Mouse (Mus musculus) MEL (cell line): ENCODE measurements around the gene Aplf. TPM values are rescaled to one million over a fixed set of nuclear protein-coding genes. Genes with fewer than 3 reads are reported as not detected.

Experiments
- DNase-seq: peaks from one replicate; pipeline ENCODE4 v3.0.0; 2011; ENCODE audit warnings: low read depth, low spot score
- H3K27ac ChIP-seq: 2 replicates; pipeline ENCODE4 v1.5.1; 2012; ENCODE audit warnings: low read depth, mild to moderate bottlenecking, control low read depth, low read length, moderate library complexity; ENCODE audit not compliant: control insufficient read depth
- H3K27me3 ChIP-seq, 2 experiments: fragments of 150-350 bp in 1 of 2; sonication (generic) in 1 of 2; 2 replicates each; pipeline ENCODE4 v1.6.1; 2012; ENCODE audit warnings: low read length in 2 of 2, mild to moderate bottlenecking in 2 of 2, improper control_type of control experiment in 1 of 2, moderate library complexity in 1 of 2; ENCODE audit not compliant: insufficient read depth in 2 of 2, control insufficient read depth in 1 of 2
- H3K36me3 ChIP-seq, 2 experiments: 2 replicates each; pipeline ENCODE4 v1.6.1; 2012 to 2014; ENCODE audit warnings: low read length in 2 of 2, improper control_type of control experiment in 1 of 2, inconsistent platforms in 1 of 2, mild to moderate bottlenecking in 1 of 2; ENCODE audit not compliant: insufficient read depth in 2 of 2, control insufficient read depth in 1 of 2
- H3K4me1 ChIP-seq, 2 experiments: fragments of 150-350 bp in 1 of 2; sonication (generic) in 1 of 2; 2 replicates each; pipeline ENCODE4 v1.6.1; 2012; ENCODE audit warnings: low read length in 2 of 2, improper control_type of control experiment in 1 of 2, mild to moderate bottlenecking in 1 of 2; ENCODE audit not compliant: insufficient read depth in 2 of 2, control insufficient read depth in 1 of 2
- H3K4me3 ChIP-seq, 2 experiments: fragments of 150-350 bp in 1 of 2; sonication (generic) in 1 of 2; 2 replicates each; pipeline ENCODE4 v1.5.1; 2012; ENCODE audit warnings: low read depth in 2 of 2, low read length in 2 of 2, mild to moderate bottlenecking in 2 of 2, moderate library complexity in 2 of 2, control low read depth in 1 of 2, improper control_type of control experiment in 1 of 2; ENCODE audit not compliant: control insufficient read depth in 1 of 2, insufficient read depth in 1 of 2
- H3K79me2 ChIP-seq: 2 replicates; pipeline ENCODE4 v1.6.1; 2012; ENCODE audit warnings: mild to moderate bottlenecking, low read length, moderate library complexity; ENCODE audit not compliant: control insufficient read depth, poor library complexity, insufficient read depth
- H3K9ac ChIP-seq: 2 replicates; pipeline ENCODE4 v1.6.1; 2012; ENCODE audit warnings: low read depth, mild to moderate bottlenecking, control low read depth, low read length, moderate library complexity; ENCODE audit not compliant: control insufficient read depth, poor library complexity, severe bottlenecking
- H3K9me3 ChIP-seq: fragments of 150-350 bp; sonication (generic); replicated peaks from 2 replicates; pipeline ENCODE4 v1.6.1; 2012; ENCODE audit warnings: mild to moderate bottlenecking, low read length, improper control_type of control experiment, moderate library complexity; ENCODE audit not compliant: insufficient read depth
- BHLHE40 ChIP-seq: IDR thresholded peaks from 2 replicates; pipeline ENCODE4 v1.6.1; 2012; ENCODE audit warnings: low read depth, mild to moderate bottlenecking, inconsistent platforms, low read length, improper control_type of control experiment, borderline replicate concordance
- CHD2 ChIP-seq: IDR thresholded peaks from 2 replicates; pipeline ENCODE4 v1.6.1; 2011; ENCODE audit warnings: low read length, improper control_type of control experiment
- CTCF ChIP-seq, 3 experiments: IDR thresholded peaks in 2 of 3; conservative IDR thresholded peaks in 1 of 3; 2 replicates each; pipeline ENCODE4 v1.5.1; 2011 to 2012; ENCODE audit warnings: low read length in 3 of 3, low read depth in 2 of 3, mild to moderate bottlenecking in 2 of 3, improper control_type of control experiment in 1 of 3, inconsistent platforms in 1 of 3, mixed read lengths in 1 of 3, moderate library complexity in 1 of 3; ENCODE audit not compliant: control insufficient read depth in 1 of 3, insufficient read depth in 1 of 3, poor library complexity in 1 of 3, severe bottlenecking in 1 of 3
- E2F4 ChIP-seq: IDR thresholded peaks from 2 replicates; pipeline ENCODE4 v1.6.1; 2011; ENCODE audit warnings: low read depth, low read length, improper control_type of control experiment, borderline replicate concordance
- ELF1 ChIP-seq: IDR thresholded peaks from 2 replicates; pipeline ENCODE4 v1.6.1; 2014; ENCODE audit warnings: low read depth, mild to moderate bottlenecking, inconsistent platforms, low read length, improper control_type of control experiment, moderate library complexity
- EP300 ChIP-seq, 2 experiments: IDR thresholded peaks; 2 replicates each; pipeline ENCODE4 v1.6.1; 2011; ENCODE audit warnings: improper control_type of control experiment in 2 of 2, low read length in 2 of 2, low read depth in 1 of 2, mild to moderate bottlenecking in 1 of 2
- ETS1 ChIP-seq: IDR thresholded peaks from 2 replicates; pipeline ENCODE4 v1.6.1; 2012; ENCODE audit warnings: low read depth, mild to moderate bottlenecking, inconsistent platforms, low read length, improper control_type of control experiment, moderate library complexity
- GABPA ChIP-seq: IDR thresholded peaks from 2 replicates; pipeline ENCODE4 v1.6.1; 2012; ENCODE audit warnings: low read depth, mild to moderate bottlenecking, inconsistent platforms, low read length, improper control_type of control experiment, moderate library complexity
- GATA1 ChIP-seq: IDR thresholded peaks from 2 replicates; pipeline ENCODE4 v1.6.1; 2011; ENCODE audit warnings: low read depth, low read length, improper control_type of control experiment
- JUND ChIP-seq: IDR thresholded peaks from 2 replicates; pipeline ENCODE4 v1.6.1; 2011; ENCODE audit warnings: low read depth, mild to moderate bottlenecking, improper control_type of control experiment, low read length
- KAT2A ChIP-seq: conservative IDR thresholded peaks from 2 replicates; pipeline ENCODE4 v1.6.1; 2012; ENCODE audit warnings: low read depth, low read length, improper control_type of control experiment, inconsistent platforms
- MAFK ChIP-seq: IDR thresholded peaks from 2 replicates; pipeline ENCODE4 v1.6.1; 2011; ENCODE audit warnings: low read depth, mild to moderate bottlenecking, low read length, improper control_type of control experiment, borderline replicate concordance
- MAX ChIP-seq: IDR thresholded peaks from 2 replicates; pipeline ENCODE4 v1.6.1; 2011; ENCODE audit warnings: low read length, improper control_type of control experiment
- MAZ ChIP-seq: IDR thresholded peaks from 2 replicates; pipeline ENCODE4 v1.6.1; 2012; ENCODE audit warnings: low read depth, mild to moderate bottlenecking, inconsistent platforms, low read length, improper control_type of control experiment
- MEF2A ChIP-seq: IDR thresholded peaks from 2 replicates; pipeline ENCODE4 v1.6.1; 2014; ENCODE audit warnings: low read depth, mild to moderate bottlenecking, inconsistent platforms, low read length, improper control_type of control experiment; ENCODE audit not compliant: poor library complexity, insufficient replicate concordance, severe bottlenecking; ENCODE audit errors: extremely low read depth
- MYC ChIP-seq: IDR thresholded peaks from 2 replicates; pipeline ENCODE4 v1.6.1; 2011; ENCODE audit warnings: low read depth, mild to moderate bottlenecking, low read length, improper control_type of control experiment, moderate library complexity
- NRF1 ChIP-seq: IDR thresholded peaks from 2 replicates; pipeline ENCODE4 v1.6.1; 2014; ENCODE audit warnings: low read depth, mild to moderate bottlenecking, inconsistent platforms, low read length, improper control_type of control experiment, moderate library complexity; ENCODE audit not compliant: poor library complexity, insufficient read depth, severe bottlenecking
- POLR2A ChIP-seq, 2 experiments: IDR thresholded peaks; 2 replicates each; pipeline ENCODE4 v1.6.1; 2011 to 2012; ENCODE audit warnings: low read length in 2 of 2, mild to moderate bottlenecking in 2 of 2, control low read depth in 1 of 2, improper control_type of control experiment in 1 of 2, low read depth in 1 of 2, moderate library complexity in 1 of 2; ENCODE audit not compliant: control insufficient read depth in 1 of 2, insufficient read depth in 1 of 2, poor library complexity in 1 of 2
- POLR2AphosphoS2 ChIP-seq: IDR thresholded peaks from 2 replicates; pipeline ENCODE4 v1.6.1; 2011; ENCODE audit warnings: low read length, improper control_type of control experiment
- POLR2AphosphoS5 ChIP-seq: IDR thresholded peaks from 2 replicates; pipeline ENCODE4 v1.6.1; 2012; ENCODE audit warnings: low read depth, borderline replicate concordance, mild to moderate bottlenecking, inconsistent platforms, low read length, moderate library complexity, mixed read lengths
- RAD21 ChIP-seq: IDR thresholded peaks from 2 replicates; pipeline ENCODE4 v1.6.1; 2011; ENCODE audit warnings: mild to moderate bottlenecking, low read depth, low read length, improper control_type of control experiment
- RCOR1 ChIP-seq: IDR thresholded peaks from 2 replicates; pipeline ENCODE4 v1.6.1; 2012; ENCODE audit warnings: low read depth, mild to moderate bottlenecking, inconsistent platforms, low read length, improper control_type of control experiment
- SIN3A ChIP-seq: IDR thresholded peaks from 2 replicates; pipeline ENCODE4 v1.6.1; 2012; ENCODE audit warnings: low read length, improper control_type of control experiment, inconsistent platforms
- SMC3 ChIP-seq: IDR thresholded peaks from 2 replicates; pipeline ENCODE4 v1.6.1; 2011; ENCODE audit warnings: low read depth, low read length, improper control_type of control experiment
- TBP ChIP-seq: IDR thresholded peaks from 2 replicates; pipeline ENCODE4 v1.8.0; 2011; ENCODE audit warnings: low read depth, low read length, improper control_type of control experiment
- TCF12 ChIP-seq: IDR thresholded peaks from 2 replicates; pipeline ENCODE4 v1.6.1; 2014; ENCODE audit warnings: low read depth, mild to moderate bottlenecking, inconsistent platforms, low read length, improper control_type of control experiment, moderate library complexity
- UBTF ChIP-seq: IDR thresholded peaks from 2 replicates; pipeline ENCODE4 v1.6.1; 2012; ENCODE audit warnings: low read depth, mild to moderate bottlenecking, inconsistent platforms, low read length, improper control_type of control experiment, moderate library complexity, borderline replicate concordance; ENCODE audit not compliant: insufficient read depth
- USF1 ChIP-seq: IDR thresholded peaks from 2 replicates; pipeline ENCODE4 v1.6.1; 2014; ENCODE audit warnings: low read depth, mild to moderate bottlenecking, inconsistent platforms, low read length, improper control_type of control experiment, moderate library complexity
- USF2 ChIP-seq, 2 experiments: IDR thresholded peaks; 2 replicates each; pipeline ENCODE4 v1.6.1; 2011 to 2012; ENCODE audit warnings: improper control_type of control experiment in 2 of 2, low read length in 2 of 2, borderline replicate concordance in 1 of 2, inconsistent platforms in 1 of 2, low read depth in 1 of 2, mild to moderate bottlenecking in 1 of 2; ENCODE audit not compliant: insufficient read depth in 1 of 2
- ZC3H11A ChIP-seq: IDR thresholded peaks from 2 replicates; pipeline ENCODE4 v1.6.1; 2012; ENCODE audit warnings: low read depth, mild to moderate bottlenecking, inconsistent platforms, low read length, improper control_type of control experiment
- ZKSCAN1 ChIP-seq: IDR thresholded peaks from 2 replicates; pipeline ENCODE4 v1.6.1; 2012; ENCODE audit warnings: low read depth, mild to moderate bottlenecking, inconsistent platforms, low read length, improper control_type of control experiment, moderate library complexity
- ZMIZ1 ChIP-seq: IDR thresholded peaks from 2 replicates; pipeline ENCODE4 v1.6.1; 2012; ENCODE audit warnings: low read depth, mild to moderate bottlenecking, inconsistent platforms, low read length, improper control_type of control experiment, moderate library complexity
- ZNF384 ChIP-seq: IDR thresholded peaks from 2 replicates; pipeline ENCODE4 v1.6.1; 2012; ENCODE audit warnings: low read depth, mild to moderate bottlenecking, inconsistent platforms, low read length, improper control_type of control experiment
- polyA plus RNA-seq, 2 experiments: library from polyadenylated mRNA; stranded (reverse) in 1 of 2; unstranded in 1 of 2; fragments of >175 nt in 1 of 2; fragments of >200 nt in 1 of 2; gene quantifications; 2 replicates each; pipeline versions ENCODE4 v1.2.1 to v1.2.4; 2012; ENCODE audit warnings: low replicate concordance in 2 of 2, low read depth in 1 of 2; ENCODE audit not compliant: insufficient read length in 2 of 2, insufficient read depth in 1 of 2, missing spikeins in 1 of 2
- total RNA-seq: library from RNA; depleted of rRNA; stranded (reverse); fragments of 300-350 nt; gene quantifications from 2 replicates; pipeline ENCODE4 v1.2.3, GENCODE M21; 2012

Gene Aplf
- total and polyA plus RNA-seq, 3 experiments, result 12.6 to 20.3 TPM; not detected in 1

GRCm38 (mm10) chr6:87658816-87659215 is 13.2 kb downstream of the Aplf start (continued):
- TF ChIP-seq MAZ (peak; percentile 61; the same call in 1 of the 2 replicates), GATA1 (peak; percentile 99), MAX (no peak), UBTF (no peak)

GRCm38 (mm10) chr6:87653904-87654638 is 17.9 kb downstream of the Aplf start:
- H3K4me1 ChIP-seq, result peaks cover 24 to 34% of the 10 kb centered on the region in 2 experiments
- H3K79me2 ChIP-seq, result no peaks in the 10 kb centered on the region
- peak overlapping the region; percentile 38 for H3K9ac ChIP-seq
- H3K27ac ChIP-seq, result peak overlapping the region; percentile 73
- DNase-seq, result peak; percentile 67
- H3K36me3 ChIP-seq, result peaks cover 4 to 36% of the 10 kb centered on the region in 2 experiments
- H3K27me3 ChIP-seq, result no peaks in the 10 kb centered on the region
- no peaks in the 10 kb centered on the region for H3K9me3 ChIP-seq
- peak overlapping the region; percentile 12 to 38 for H3K4me3 ChIP-seq
- TF ChIP-seq RAD21 (no peak), RCOR1 (peak; percentile 89), POLR2A (IDR thresholded peaks at IDR 0.05; ENCODE audit: control insufficient read depth in 1 of 2, insufficient read depth in 1 of 2, low read depth in 1 of 2, low read length in 2 of 2, poor library complexity in 1 of 2) (no peak), TBP (no peak), USF2 (IDR thresholded peaks at IDR 0.05; ENCODE audit: borderline replicate concordance in 1 of 2, insufficient read depth in 1 of 2, low read depth in 1 of 2, low read length in 2 of 2) (no peak), NRF1 (no peak), TCF12 (peak; percentile 64; the same call in 1 of the 2 replicates), POLR2AphosphoS2 (no peak), SIN3A (no peak; the same call in 1 of the 2 replicates), CHD2 (no peak), ZNF384 (peak; percentile 39; the same call in 1 of the 2 replicates), JUND (no peak), ZKSCAN1 (no peak), MEF2A (no peak), BHLHE40 (no peak), ZC3H11A (no peak), ZMIZ1 (no peak), EP300 (IDR thresholded peaks at IDR 0.05; ENCODE audit: low read depth in 1 of 2, low read length in 2 of 2) (peak; percentile 52 to 72; a peak in 3 of 4 replicates), ELF1 (no peak), UBTF (no peak), GABPA (no peak), ETS1 (peak; percentile 85), CTCF (IDR thresholded peaks at IDR 0.05 in 2 of 3, conservative IDR thresholded peaks at IDR 0.05 in 1 of 3; ENCODE audit: control insufficient read depth in 1 of 3, insufficient read depth in 1 of 3, low read depth in 2 of 3, low read length in 3 of 3, poor library complexity in 1 of 3, severe bottlenecking in 1 of 3) (no peak), MYC (no peak), MAZ (no peak), MAFK (peak; percentile 78; the same call in 1 of the 2 replicates), E2F4 (no peak), USF1 (no peak), KAT2A (no peak), POLR2AphosphoS5 (no peak), SMC3 (no peak)
